Mouse (Mus musculus) lung, adult 2 months (tissue): Measurements from ENCODE around the gene Baat. TPM values are rescaled to one million over a fixed set of nuclear protein-coding genes. Genes with fewer than 3 reads are reported as not detected.

Experiments used
- DNase-seq: peaks from one replicate; pipeline ENCODE4 v3.0.0; 2022
- H3K4me1 ChIP-seq: fragments of 200-500 bp; 2 replicates; pipeline ENCODE4 v1.6.1; 2011; ENCODE audit warnings: low read length; ENCODE audit not compliant: control insufficient read depth, insufficient read depth
- H3K4me3 ChIP-seq: fragments of 200-500 bp; replicated peaks from 2 replicates; pipeline ENCODE3; 2011; ENCODE audit warnings: low read depth, mild to moderate bottlenecking, control low read depth, low read length; ENCODE audit errors: extremely low read depth
- CTCF ChIP-seq: fragments of 200-500 bp; IDR thresholded peaks from 2 replicates; pipeline ENCODE4 v1.5.1; 2011; ENCODE audit warnings: mild to moderate bottlenecking, low read length, control low read depth; ENCODE audit not compliant: insufficient read depth
- POLR2A ChIP-seq: fragments of 200-500 bp; IDR thresholded peaks from 2 replicates; pipeline ENCODE4 v1.6.1; 2011; ENCODE audit warnings: low read depth, mild to moderate bottlenecking, control low read depth, low read length, borderline replicate concordance; ENCODE audit errors: extremely low read depth
- WGBS: fragments of 180-500 bp; shearing (Covaris S2); methylation state at CpG from one replicate; pipeline ENCODE4 v1.1.7; 2018; 5-methylcytosine and 5-hydroxymethylcytosine counted together
- polyA plus RNA-seq: library from polyadenylated mRNA; depleted of rRNA; stranded (reverse); fragments of >200 nt; gene quantifications from 2 replicates; pipeline ENCODE4 v1.2.3, GENCODE M21; 2012; rRNA removed

Baat gene
- polyA plus RNA-seq: 0.06 TPM in 1 of 2 replicates, not detected in the other

- TF ChIP-seq POLR2A (no peak), CTCF (no peak)
- no peak for DNase-seq
- 52% methylated on average over 3 of the region's 3 CpGs for whole genome bisulfite sequencing
- H3K4me3 ChIP-seq: no peak within 1 kb of the TSS
- no peaks in the 10 kb centered on the region for H3K4me1 ChIP-seq
Observed at GRCm38 (mm10) chr4:49506386-49506785, at the start of gene Baat. Gene Baat, minus strand, starts transcription at chr4:49506557.

- no peak for DNase-seq
- Histone ChIP-seq H3K4me3 (no peak overlapping the region), H3K4me1 (no peaks in the 10 kb centered on the region)
- TF ChIP-seq POLR2A: no peak
- TF ChIP-seq CTCF: no peak
- WGBS: 82% methylated on average over 5 of the region's 5 CpGs
Observed at GRCm38 (mm10) chr4:49553380-49553779, 47.0 kb upstream of the Baat start.

GRCm38 (mm10) chr4:49549383-49549782 is 43.0 kb upstream of the Baat start, which contains the start of gene Aldob:
Gene Aldob, minus strand, starts transcription at chr4:49549546.
- Histone ChIP-seq H3K4me1 (no peaks in the 10 kb centered on the region), H3K4me3 (no peak within 1 kb of the TSS)
- TF ChIP-seq CTCF (no peak), POLR2A (no peak)
- DNase-seq: no peak
- 29% methylated on average over 3 of the region's 3 CpGs for WGBS

- Histone ChIP-seq H3K4me1 (no peaks in the 10 kb centered on the region), H3K4me3 (no peak overlapping the region)
- WGBS: 85% methylated on average over 7 of the region's 7 CpGs
- DNase-seq: no peak
- no peak for TF ChIP-seq CTCF
- no peak for TF ChIP-seq POLR2A
Observed at GRCm38 (mm10) chr4:49547544-49548219, 41.3 kb upstream of the Baat start.

- no peak overlapping the region for H3K4me3 ChIP-seq
- no peaks in the 10 kb centered on the region for H3K4me1 ChIP-seq
- no peak for DNase-seq
- TF ChIP-seq POLR2A (no peak), CTCF (no peak)
- 55% methylated on average over 6 of the region's 6 CpGs for WGBS
Observed at GRCm38 (mm10) chr4:49546873-49547543, 40.7 kb upstream of the Baat start.

GRCm38 (mm10) chr4:49546026-49546425 is 39.7 kb upstream of the Baat start:
- DNase-seq: no peak
- Histone ChIP-seq H3K4me3 (no peak overlapping the region), H3K4me1 (no peaks in the 10 kb centered on the region)
- 73% methylated on average over 2 of the region's 2 CpGs for WGBS
- TF ChIP-seq CTCF: no peak
- TF ChIP-seq POLR2A: no peak

- Histone ChIP-seq H3K4me1 (no peaks in the 10 kb centered on the region; the same call in 1 of the 2 replicates), H3K4me3 (no peak overlapping the region)
- no peak for DNase-seq
- 73% methylated on average over 3 of the region's 3 CpGs for WGBS
- TF ChIP-seq POLR2A (no peak), CTCF (no peak)
Observed at GRCm38 (mm10) chr4:49540966-49541365, 34.6 kb upstream of the Baat start.

GRCm38 (mm10) chr4:49539665-49540064 is 33.3 kb upstream of the Baat start:
- no peak for DNase-seq
- 31% methylated on average over 6 of the region's 6 CpGs for WGBS
- no peak for TF ChIP-seq POLR2A
- no peak for TF ChIP-seq CTCF
- Histone ChIP-seq H3K4me1 (no peaks in the 10 kb centered on the region; the same call in 1 of the 2 replicates), H3K4me3 (no peak overlapping the region)

- 78% methylated on average over 4 of the region's 4 CpGs for WGBS
- H3K4me3 ChIP-seq: no peak overlapping the region
- no peaks in the 10 kb centered on the region; the same call in 1 of the 2 replicates for H3K4me1 ChIP-seq
- no peak for TF ChIP-seq POLR2A
- no peak for TF ChIP-seq CTCF
- no peak for DNase-seq
Observed at GRCm38 (mm10) chr4:49536671-49537070, 30.3 kb upstream of the Baat start.

- WGBS: 92% methylated on average over 4 of the region's 4 CpGs
- DNase-seq: no peak
- no peaks in the 10 kb centered on the region; the same call in 1 of the 2 replicates for H3K4me1 ChIP-seq
- H3K4me3 ChIP-seq: no peak overlapping the region
- TF ChIP-seq CTCF (no peak), POLR2A (no peak)
Observed at GRCm38 (mm10) chr4:49535675-49536294, 29.4 kb upstream of the Baat start.

GRCm38 (mm10) chr4:49535036-49535435 is 28.7 kb upstream of the Baat start:
- TF ChIP-seq CTCF: no peak
- TF ChIP-seq POLR2A: no peak
- Histone ChIP-seq H3K4me1 (no peaks in the 10 kb centered on the region; the same call in 1 of the 2 replicates), H3K4me3 (no peak overlapping the region)
- WGBS: 84% methylated on average over 3 of the region's 3 CpGs
- DNase-seq: no peak
